Mouse (Mus musculus) stomach, embryonic 15.5 days (tissue): Measurements from ENCODE around the gene Zfp865. TPM values are rescaled to one million over a fixed set of nuclear protein-coding genes. Genes with fewer than 3 reads are reported as not detected.

Experiments
- ATAC-seq: fragments of 200-750 bp; cut with Nextera tagmentation; 2 replicates; pipeline ENCODE4 v1.8.0; 2017; ENCODE audit warnings: low read depth, moderate number of reproducible peaks, moderate TSS enrichment; ENCODE audit not compliant: insufficient read depth, low FRiP score
- H3K27ac ChIP-seq: fragments of 300-500 bp; sonication (generic); 2 replicates; pipeline ENCODE4 v1.5.1; 2015; ENCODE audit warnings: mild to moderate bottlenecking, inconsistent platforms
- H3K27me3 ChIP-seq: fragments of 300-500 bp; sonication (generic); replicated peaks from 2 replicates; pipeline ENCODE4 v1.6.1; 2015; ENCODE audit warnings: inconsistent platforms
- H3K36me3 ChIP-seq: fragments of 300-500 bp; sonication (generic); 2 replicates; pipeline ENCODE4 v1.6.1; 2015; ENCODE audit warnings: inconsistent platforms
- H3K4me1 ChIP-seq: fragments of 300-500 bp; sonication (generic); 2 replicates; pipeline ENCODE4 v1.6.1; 2015; ENCODE audit warnings: inconsistent platforms
- H3K4me2 ChIP-seq: fragments of 300-500 bp; sonication (generic); 2 replicates; pipeline ENCODE4 v1.6.1; 2015; ENCODE audit warnings: mild to moderate bottlenecking, inconsistent platforms
- H3K4me3 ChIP-seq: fragments of 300-500 bp; sonication (generic); replicated peaks from 2 replicates; pipeline ENCODE4 v1.5.1; 2015; ENCODE audit warnings: inconsistent platforms
- H3K9ac ChIP-seq: fragments of 300-500 bp; sonication (generic); 2 replicates; pipeline ENCODE4 v1.6.1; 2015; ENCODE audit warnings: inconsistent platforms
- H3K9me3 ChIP-seq: fragments of 300-500 bp; sonication (generic); 2 replicates; pipeline ENCODE4 v1.6.1; 2016; ENCODE audit warnings: inconsistent platforms
- WGBS: fragments of 180-500 bp; shearing (Covaris S2); methylation state at CpG from one replicate; pipeline ENCODE4 v1.1.7; 2015; 5-methylcytosine and 5-hydroxymethylcytosine counted together
- polyA plus RNA-seq: library from polyadenylated mRNA; unstranded; fragments of >200 nt; fragmentation: Nextera tagmentation; extraction: Ambion mirVana; gene quantifications from 2 replicates; pipeline ENCODE4 v1.2.1, GENCODE M21; 2015

The Zfp865 gene
- polyA plus RNA-seq, 1 experiment from 2014 or later, result 5.5 TPM

DNA sequence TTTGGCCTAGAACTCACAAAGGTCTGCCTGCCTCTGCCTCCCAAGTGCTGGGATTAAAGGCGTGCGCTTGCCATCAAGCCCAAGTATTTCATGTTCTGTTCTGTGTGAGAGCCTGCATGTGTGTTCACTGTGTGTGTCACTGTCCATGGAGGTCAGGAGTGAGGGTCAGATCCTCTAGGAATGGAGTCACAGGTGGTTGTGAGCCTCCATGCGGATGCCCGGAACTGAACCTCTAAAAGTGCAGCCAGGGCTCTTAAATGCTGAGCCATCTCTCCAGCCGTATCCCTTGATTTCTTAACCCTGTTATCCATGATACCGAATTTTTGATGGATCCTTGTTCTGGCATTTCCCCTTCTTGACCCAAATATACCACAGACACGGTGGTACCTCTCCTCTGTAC is 16.9 kb downstream of the Zfp865 start:
- no peak overlapping the region for H3K4me3 ChIP-seq
- no peaks in the 10 kb centered on the region for H3K4me1 ChIP-seq
- ATAC-seq, result no peak
- no peaks in the 10 kb centered on the region for H3K27me3 ChIP-seq
- H3K27ac ChIP-seq, result no peak overlapping the region
- H3K4me2 ChIP-seq, result no peak overlapping the region
- peaks cover 42% of the 10 kb centered on the region for H3K36me3 ChIP-seq
- no peak overlapping the region for H3K9ac ChIP-seq
- peaks cover 2% of the 10 kb centered on the region; the same call in 1 of the 2 replicates for H3K9me3 ChIP-seq
- WGBS, result 91% methylated on average over 7 of the region's 7 CpGs

- Histone ChIP-seq H3K9me3 (no peaks in the 10 kb centered on the region), H3K27me3 (no peaks in the 10 kb centered on the region), H3K36me3 (peaks cover 38% of the 10 kb centered on the region), H3K4me1 (no peaks in the 10 kb centered on the region), H3K9ac (no peak overlapping the region), H3K4me2 (peak overlapping the region; percentile 54), H3K4me3 (peak overlapping the region; percentile 65), H3K27ac (peak overlapping the region; percentile 96)
- ATAC-seq, result no peak
- WGBS, result 88% methylated on average over 8 of the region's 8 CpGs
Observed at GRCm38 (mm10) chr7:5037467-5037866, 17.3 kb downstream of the Zfp865 start.

DNA sequence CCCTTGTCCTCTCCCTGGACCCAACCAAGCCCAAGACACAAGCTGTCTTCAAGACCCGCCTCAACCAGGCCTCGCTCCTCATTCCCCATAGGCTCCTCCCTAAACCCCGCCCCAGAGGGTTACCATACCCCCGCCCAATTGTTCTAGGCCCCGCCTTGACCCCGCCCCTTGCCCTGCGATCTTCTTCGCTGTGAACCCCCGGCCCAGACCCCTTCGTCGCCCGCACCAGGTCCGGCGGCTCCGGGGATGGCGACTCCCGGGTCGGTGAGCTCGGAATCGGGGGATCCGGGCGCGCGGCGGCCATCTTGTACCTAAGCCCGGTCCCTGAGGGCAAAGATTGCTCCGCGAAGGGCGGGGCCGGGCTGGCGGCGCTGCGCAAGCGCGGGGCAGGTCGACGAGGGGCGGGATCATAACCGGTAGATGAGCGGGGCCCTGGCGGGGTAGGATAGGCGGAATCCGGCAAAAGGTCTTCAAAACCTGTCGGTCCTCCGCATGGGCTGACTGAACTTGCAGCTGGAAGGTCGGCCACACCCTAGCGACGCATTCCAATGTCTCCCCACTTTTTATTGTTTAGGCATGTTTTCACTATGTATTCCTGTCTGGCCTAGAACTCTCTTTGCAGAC is 18.0 kb downstream of the Zfp865 start, which contains the start of gene Zfp784:
Gene Zfp784, minus strand, starts transcription at position 338 of the 624 bp plus-strand sequence.
- H3K27ac ChIP-seq, result peak within 1 kb of the TSS; percentile 96

DNA sequence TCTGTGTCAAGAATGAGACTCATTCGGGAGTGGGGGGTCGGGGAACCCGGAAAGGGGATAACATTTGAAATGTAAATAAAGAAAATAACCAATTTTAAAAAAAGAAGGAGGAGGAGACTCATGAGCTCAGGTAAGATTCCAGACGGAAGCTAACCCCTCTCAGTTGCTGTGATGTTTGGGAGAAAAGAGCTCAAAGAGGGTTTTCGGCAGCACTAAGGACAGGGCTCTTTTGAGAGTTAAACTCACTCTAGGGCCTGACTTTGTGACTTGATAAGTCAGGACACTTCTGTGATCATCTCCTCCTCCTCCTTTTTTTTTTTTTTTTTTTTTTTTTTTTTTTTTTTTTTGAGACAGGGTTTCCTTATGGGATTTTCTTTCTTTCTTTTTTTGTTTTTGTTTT is 18.8 kb downstream of the Zfp865 start:
- H3K9ac ChIP-seq, result peak overlapping the region; percentile 58; the same call in 1 of the 2 replicates
- H3K4me1 ChIP-seq, result no peaks in the 10 kb centered on the region
- H3K27ac ChIP-seq, result peak overlapping the region; percentile 96
- H3K4me2 ChIP-seq, result peak overlapping the region; percentile 54
- no peaks in the 10 kb centered on the region for H3K27me3 ChIP-seq
- peak overlapping the region; percentile 65 for H3K4me3 ChIP-seq
- peaks cover 23% of the 10 kb centered on the region for H3K36me3 ChIP-seq
- no peak for ATAC-seq
- H3K9me3 ChIP-seq, result no peaks in the 10 kb centered on the region
- WGBS, result 15% methylated on average over 5 of the region's 5 CpGs

More for the DNA sequence above, 18.0 kb downstream of the Zfp865 start, which contains the start of gene Zfp784:
- H3K27me3 ChIP-seq, result no peaks in the 10 kb centered on the region
- H3K9me3 ChIP-seq, result no peaks in the 10 kb centered on the region
- ATAC-seq, result peak; percentile 98
- peak within 1 kb of the TSS; percentile 58 for H3K9ac ChIP-seq
- H3K4me2 ChIP-seq, result peak within 1 kb of the TSS; percentile 54
- H3K4me1 ChIP-seq, result no peaks in the 10 kb centered on the region
- peaks cover 30% of the 10 kb centered on the region for H3K36me3 ChIP-seq
- under 1% methylated on average over 48 of the region's 48 CpGs for WGBS
- H3K4me3 ChIP-seq, result peak within 1 kb of the TSS; percentile 65

- H3K27ac ChIP-seq, result no peak overlapping the region
- no peak overlapping the region for H3K4me3 ChIP-seq
- ATAC-seq, result no peak
Observed at GRCm38 (mm10) chr7:5044981-5045380, 24.8 kb downstream of the Zfp865 start.

GRCm38 (mm10) chr7:5046112-5046511 is 25.9 kb downstream of the Zfp865 start:
- 74% methylated on average over 2 of the region's 2 CpGs for WGBS
- no peak for ATAC-seq
- H3K9me3 ChIP-seq, result no peaks in the 10 kb centered on the region

More at GRCm38 (mm10) chr7:5044981-5045380, 24.8 kb downstream of the Zfp865 start:
- Histone ChIP-seq H3K27me3 (no peaks in the 10 kb centered on the region), H3K9me3 (no peaks in the 10 kb centered on the region), H3K36me3 (no peaks in the 10 kb centered on the region), H3K9ac (no peak overlapping the region), H3K4me2 (no peak overlapping the region), H3K4me1 (no peaks in the 10 kb centered on the region)
- 67% methylated on average over 2 of the region's 2 CpGs for WGBS

DNA sequence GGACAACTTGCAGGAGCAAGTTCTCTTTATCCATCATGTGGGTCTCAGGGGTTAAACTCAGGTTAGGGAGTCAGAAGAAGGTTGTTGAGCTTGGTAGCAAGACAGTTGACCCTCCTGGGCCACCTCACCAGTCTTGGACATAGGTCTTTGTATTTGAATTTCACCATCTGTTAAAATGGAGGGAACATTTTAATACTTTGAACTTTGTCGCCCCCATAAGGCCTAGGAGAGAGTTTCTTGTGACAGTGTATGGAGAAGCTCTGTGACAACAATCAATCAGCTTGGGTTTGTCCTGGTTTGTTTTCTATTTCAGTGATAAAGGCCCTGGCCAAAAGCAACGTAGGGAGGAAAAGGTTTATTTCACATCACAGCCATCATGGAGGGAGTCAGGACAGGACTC is 27.1 kb downstream of the Zfp865 start:
- Histone ChIP-seq H3K9ac (no peak overlapping the region), H3K4me2 (no peak overlapping the region), H3K4me3 (no peak overlapping the region), H3K27me3 (peaks cover 6% of the 10 kb centered on the region), H3K27ac (no peak overlapping the region), H3K36me3 (no peaks in the 10 kb centered on the region), H3K9me3 (no peaks in the 10 kb centered on the region), H3K4me1 (0 out of 2 replicates have a peak, but pooled peaks cover 6% of the 10 kb centered on the region)
- ATAC-seq, result no peak
- 21% methylated on average over 2 of the region's 2 CpGs for WGBS

More at GRCm38 (mm10) chr7:5046112-5046511, 25.9 kb downstream of the Zfp865 start:
- Histone ChIP-seq H3K4me2 (no peak overlapping the region), H3K36me3 (no peaks in the 10 kb centered on the region), H3K27me3 (no peaks in the 10 kb centered on the region), H3K9ac (no peak overlapping the region), H3K4me3 (no peak overlapping the region), H3K4me1 (0 out of 2 replicates have a peak, but pooled peaks cover 6% of the 10 kb centered on the region), H3K27ac (no peak overlapping the region)

DNA sequence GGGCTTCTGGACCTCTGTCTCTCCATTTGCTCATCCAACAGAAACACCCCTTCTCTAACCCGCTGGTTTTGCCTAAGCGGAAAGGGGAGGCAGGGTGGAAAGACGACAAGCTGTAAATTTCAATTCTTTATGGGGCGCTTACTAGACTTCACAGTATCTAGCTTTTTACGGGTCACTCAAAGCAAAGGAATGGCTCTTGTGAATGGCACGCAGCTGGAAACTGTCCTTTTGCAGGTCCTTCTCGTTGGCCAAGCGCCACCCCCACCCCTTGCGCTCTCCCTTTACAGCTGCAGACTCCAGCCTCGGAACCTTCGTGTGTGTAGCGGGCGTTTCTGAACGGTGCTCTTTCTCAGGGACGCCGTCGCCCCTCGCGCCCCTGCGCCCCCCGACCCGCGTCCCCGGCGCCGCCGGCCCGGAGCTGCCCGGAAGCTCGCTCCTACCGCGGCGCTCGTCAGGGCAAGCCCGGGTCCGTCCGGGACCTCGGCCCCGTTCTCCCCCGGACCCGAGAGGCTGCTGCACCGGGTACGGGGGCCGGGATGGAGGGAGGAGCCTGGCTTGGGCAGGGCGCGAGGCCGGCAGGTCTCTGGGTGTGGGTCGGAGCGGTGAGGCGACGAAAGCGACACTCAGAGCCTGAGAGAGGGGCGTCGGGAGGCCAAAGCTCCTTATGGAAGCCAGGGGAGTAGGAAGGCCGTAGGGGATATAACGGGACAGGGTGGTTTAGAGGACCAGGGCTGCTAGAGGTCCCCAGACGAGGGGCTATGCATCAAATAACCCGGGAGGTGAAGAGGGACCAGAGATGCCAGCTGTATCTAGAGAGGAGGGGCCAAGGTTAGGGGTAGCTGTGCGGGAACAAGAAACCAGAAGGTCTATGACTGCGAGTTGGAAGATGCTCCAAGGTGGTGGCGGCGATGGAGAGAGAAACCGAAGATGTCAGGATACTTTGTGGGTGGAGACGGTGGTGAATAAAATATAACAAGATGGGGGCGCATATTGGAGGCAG is 31.3 kb downstream of the Zfp865 start, which contains the start of gene Zfp580:
Gene Zfp580, plus strand, starts transcription at position 346 of the 1,000 bp plus-strand sequence.
- H3K27me3 ChIP-seq, result peaks cover 47% of the 10 kb centered on the region
- H3K4me1 ChIP-seq, result peaks cover 23% of the 10 kb centered on the region
- H3K9me3 ChIP-seq, result no peaks in the 10 kb centered on the region
- H3K36me3 ChIP-seq, result no peaks in the 10 kb centered on the region
- peak within 1 kb of the TSS; percentile 81 for H3K4me3 ChIP-seq
- peak within 1 kb of the TSS; percentile 80 for H3K4me2 ChIP-seq
- H3K9ac ChIP-seq, result peak within 1 kb of the TSS; percentile 7; the same call in 1 of the 2 replicates
- peak within 1 kb of the TSS; percentile 72; the same call in 1 of the 2 replicates for H3K27ac ChIP-seq
- WGBS, result under 1% methylated on average over 65 of the region's 65 CpGs
- peak; percentile 74; the same call in 1 of the 2 replicates for ATAC-seq

GRCm38 (mm10) chr7:5052438-5052837 is 32.3 kb downstream of the Zfp865 start:
- Histone ChIP-seq H3K36me3 (no peaks in the 10 kb centered on the region), H3K27ac (no peak overlapping the region)

GRCm38 (mm10) chr7:5052931-5053343 is 32.8 kb downstream of the Zfp865 start:
- H3K4me3 ChIP-seq, result peak overlapping the region; percentile 81
- no peaks in the 10 kb centered on the region for H3K9me3 ChIP-seq
- H3K27me3 ChIP-seq, result peaks cover 61% of the 10 kb centered on the region
- H3K9ac ChIP-seq, result peak overlapping the region; percentile 29
- no peaks in the 10 kb centered on the region for H3K36me3 ChIP-seq
- 6% methylated on average over 45 of the region's 45 CpGs for WGBS
- peak overlapping the region; percentile 80 for H3K4me2 ChIP-seq
- no peak for ATAC-seq
- peaks cover 31% of the 10 kb centered on the region for H3K4me1 ChIP-seq
- H3K27ac ChIP-seq, result no peak overlapping the region

More at GRCm38 (mm10) chr7:5052438-5052837, 32.3 kb downstream of the Zfp865 start:
- Histone ChIP-seq H3K9me3 (no peaks in the 10 kb centered on the region), H3K4me2 (peak overlapping the region; percentile 80), H3K4me1 (peaks cover 31% of the 10 kb centered on the region), H3K4me3 (peak overlapping the region; percentile 81), H3K9ac (peak overlapping the region; percentile 29; the same call in 1 of the 2 replicates), H3K27me3 (peaks cover 56% of the 10 kb centered on the region)
- no peak for ATAC-seq
- 2% methylated on average over 12 of the region's 12 CpGs for WGBS

DNA sequence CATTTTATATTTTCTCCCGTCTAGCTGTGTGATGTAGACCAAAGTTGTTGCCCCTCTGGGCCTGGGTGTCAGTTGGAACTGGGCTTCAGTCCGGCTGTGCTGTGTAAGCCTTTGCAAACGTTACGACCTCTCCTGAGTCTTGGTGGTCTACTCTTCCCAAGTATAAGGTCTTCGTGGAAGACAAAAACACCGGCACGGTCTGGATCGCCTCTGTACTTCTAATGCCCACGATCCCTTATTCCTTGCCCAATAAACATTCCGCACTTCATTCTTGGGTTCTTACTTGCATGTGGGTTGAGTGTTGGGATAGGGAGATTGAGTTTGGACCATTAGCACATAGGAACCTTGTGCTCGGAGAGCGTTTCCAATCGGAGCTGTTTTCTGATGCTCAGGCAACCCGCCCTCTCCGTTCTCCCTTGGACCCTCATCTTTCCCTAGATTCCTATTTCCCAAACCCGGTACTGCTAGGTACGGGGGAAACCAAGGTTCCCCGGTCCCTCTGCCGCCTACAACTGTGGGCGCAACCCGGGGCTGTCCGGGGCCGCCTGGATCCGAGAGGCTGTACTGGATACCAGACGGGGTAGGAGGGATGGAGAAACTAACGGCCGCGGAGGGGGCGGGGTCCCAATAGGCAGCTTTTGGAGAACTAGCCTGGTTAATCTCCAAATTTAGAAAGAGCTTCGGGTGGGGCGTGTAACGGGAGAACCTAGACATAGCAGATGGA is 33.4 kb downstream of the Zfp865 start:
- H3K27me3 ChIP-seq, result peaks cover 67% of the 10 kb centered on the region

More for the DNA sequence above, 33.4 kb downstream of the Zfp865 start:
- no peaks in the 10 kb centered on the region for H3K9me3 ChIP-seq
- no peak for ATAC-seq
- H3K9ac ChIP-seq, result no peak overlapping the region
- H3K27ac ChIP-seq, result no peak overlapping the region
- 10% methylated on average over 32 of the region's 32 CpGs for WGBS
- peak overlapping the region; percentile 80 for H3K4me2 ChIP-seq
- H3K4me1 ChIP-seq, result peaks cover 31% of the 10 kb centered on the region
- H3K4me3 ChIP-seq, result peak overlapping the region; percentile 81
- H3K36me3 ChIP-seq, result no peaks in the 10 kb centered on the region
